Mouse (Mus musculus) E14TG2a.4 (cell line): Measurements from ENCODE around the gene Trp63.
"Not testable (repeated sequence)": the region's sequence is repeated elsewhere in the genome, so short reads cannot be mapped to it uniquely, and the experiment has no call there.

Source experiments
- H3K27me3 ChIP-seq: 2 replicates; pipeline ENCODE4 v1.6.1; 2014; ENCODE audit warnings: low read length, control low read depth; ENCODE audit not compliant: insufficient read depth
- H3K36me3 ChIP-seq: 2 replicates; pipeline ENCODE4 v1.6.1; 2014; ENCODE audit warnings: low read length, control low read depth; ENCODE audit not compliant: insufficient read depth
- H3K4me1 ChIP-seq: replicated peaks from 2 replicates; pipeline ENCODE4 v1.6.1; 2014; ENCODE audit warnings: low read depth, low read length, control low read depth
- H3K4me3 ChIP-seq: replicated peaks from 2 replicates; pipeline ENCODE4 v1.5.1; 2014; ENCODE audit warnings: mild to moderate bottlenecking, low read length
- H3K9me3 ChIP-seq: 2 replicates; pipeline ENCODE4 v1.6.1; 2014; ENCODE audit warnings: low read length, control low read depth
- CTCF ChIP-seq: conservative IDR thresholded peaks from 2 replicates; pipeline ENCODE4 v1.5.1; 2014; ENCODE audit warnings: low read length
- NANOG ChIP-seq: IDR thresholded peaks from 2 replicates; pipeline ENCODE4 v1.6.1; 2014; ENCODE audit warnings: borderline replicate concordance, low read length, mixed read lengths
- POU5F1 ChIP-seq: IDR thresholded peaks from 2 replicates; pipeline ENCODE4 v1.6.1; 2014; ENCODE audit warnings: low read length, borderline replicate concordance

Trp63 gene

DNA sequence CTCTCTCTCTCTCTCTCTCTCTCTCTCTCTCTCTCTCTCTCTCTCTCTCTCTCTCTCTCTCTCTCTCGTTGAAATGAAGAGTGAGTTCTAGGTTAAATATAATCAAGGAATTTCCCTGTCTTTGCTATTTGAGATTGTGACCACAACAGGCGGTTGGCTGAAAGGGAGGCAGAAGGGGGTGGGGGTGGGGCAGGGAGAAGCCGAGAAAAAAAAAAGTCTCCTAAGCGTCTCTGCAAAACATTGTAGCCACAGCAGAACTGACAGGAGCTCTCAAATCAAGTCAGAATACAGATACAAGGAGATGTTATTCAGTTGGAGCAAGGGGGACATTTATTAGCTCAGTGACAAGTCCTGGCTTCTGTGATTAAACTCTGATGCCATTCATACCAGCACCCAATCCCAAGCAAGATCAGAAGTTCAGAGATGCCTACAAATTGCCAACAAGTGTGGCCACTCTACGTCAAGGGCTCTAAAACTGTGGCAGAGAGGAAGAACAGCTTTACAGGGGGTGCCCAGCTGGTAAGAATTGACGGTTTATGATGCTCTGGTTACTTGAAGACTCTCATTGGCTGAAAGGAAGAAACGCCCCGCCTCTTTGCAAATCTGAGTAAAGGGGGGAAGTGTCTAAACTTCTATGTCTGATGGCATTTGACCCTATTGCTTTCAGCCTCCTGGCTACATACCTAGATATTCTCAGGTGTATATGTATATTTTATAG lies at the start of gene Trp63:
TSS of gene Trp63 (plus strand) at position 233 of the 718 bp plus-strand sequence.
- Histone ChIP-seq H3K4me1 (no peaks in the 10 kb centered on the region), H3K36me3 (no peaks in the 10 kb centered on the region), H3K4me3 (no peak within 1 kb of the TSS), H3K9me3 (no peaks in the 10 kb centered on the region), H3K27me3 (no peaks in the 10 kb centered on the region)
- TF ChIP-seq NANOG (no peak), CTCF (no peak), POU5F1 (no peak)

DNA sequence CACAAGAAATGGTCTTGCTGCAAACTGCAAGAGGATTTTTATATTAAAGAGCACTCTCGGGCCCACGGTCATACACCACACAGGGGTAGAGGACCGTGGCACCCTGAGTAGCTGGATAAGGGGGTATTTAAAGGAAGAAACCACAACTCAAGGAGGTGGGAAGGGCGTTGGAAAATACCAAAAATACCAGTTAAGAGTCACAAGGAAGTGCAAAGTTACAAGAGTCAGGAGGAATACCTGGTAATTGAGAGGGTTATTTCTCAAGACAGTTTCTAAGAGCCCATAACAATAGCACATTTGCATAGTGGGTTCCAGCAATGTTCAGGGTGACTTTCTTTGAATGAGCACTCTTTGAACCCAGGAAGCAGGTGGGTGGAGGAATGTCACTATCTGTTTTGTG lies 38.8 kb upstream of the Trp63 start:
- H3K36me3 ChIP-seq, H3K9me3 ChIP-seq, H3K27me3 ChIP-seq, H3K4me1 ChIP-seq, H3K4me3 ChIP-seq: not testable (repeated sequence)

DNA sequence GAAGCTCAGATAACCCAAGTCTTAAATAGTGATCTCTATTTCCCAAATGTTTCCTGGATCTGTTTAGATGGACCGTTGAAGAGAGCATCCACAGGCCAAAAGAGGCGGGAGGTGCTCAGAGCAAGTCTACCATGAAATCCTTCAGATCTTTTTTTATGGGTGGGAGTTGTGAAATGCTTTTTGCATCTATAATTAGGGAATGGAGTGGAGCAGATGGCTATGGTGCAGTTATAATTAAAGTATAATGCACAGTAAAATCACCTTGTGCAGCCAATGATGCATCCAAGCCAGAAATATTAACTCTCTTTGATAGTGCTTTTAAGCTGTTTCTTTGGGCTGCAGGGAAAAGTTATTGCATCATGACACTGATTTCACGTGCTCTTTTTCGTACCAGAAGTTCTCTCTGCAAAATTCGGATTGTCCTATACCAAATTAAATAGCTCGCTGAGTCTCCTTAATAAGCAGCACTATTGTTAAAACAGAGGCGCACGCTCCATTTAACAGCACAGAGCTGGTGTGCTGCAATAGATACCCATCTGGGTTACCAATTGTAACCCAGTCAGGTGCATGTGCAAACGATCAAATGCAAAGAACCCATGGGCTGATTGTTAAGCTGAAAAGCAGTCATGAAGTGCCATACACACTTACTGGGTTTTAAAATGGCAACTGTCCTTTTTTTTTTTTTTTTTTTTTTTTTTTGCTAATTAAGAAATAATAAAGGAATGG lies 22.9 kb upstream of the Trp63 start:
- Histone ChIP-seq H3K4me3 (no peak overlapping the region), H3K4me1 (no peaks in the 10 kb centered on the region), H3K9me3 (peaks cover 4% of the 10 kb centered on the region; the same call in 1 of the 2 replicates), H3K36me3 (no peaks in the 10 kb centered on the region), H3K27me3 (no peaks in the 10 kb centered on the region)
- no peak for TF ChIP-seq NANOG
- no peak for TF ChIP-seq CTCF
- no peak for TF ChIP-seq POU5F1

DNA sequence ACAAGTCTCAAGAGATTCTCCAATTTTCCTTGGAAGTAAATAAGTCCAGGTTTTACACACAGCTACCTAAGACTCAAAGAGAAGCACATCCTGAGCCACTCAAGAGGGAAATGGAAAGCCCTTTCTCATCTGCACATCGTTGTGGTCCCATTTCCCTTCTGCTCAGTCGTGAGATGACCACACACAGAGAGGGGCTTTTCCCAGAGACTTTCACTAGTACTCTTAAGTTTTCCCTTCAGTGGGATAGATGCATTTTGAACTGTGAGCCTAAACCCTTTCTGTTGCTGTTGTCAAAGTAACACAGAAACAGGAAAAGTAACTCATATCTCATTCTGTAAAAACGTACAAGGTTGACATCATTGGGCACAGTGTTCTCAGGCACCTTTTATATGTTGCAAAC lies 20.4 kb upstream of the Trp63 start:
- TF ChIP-seq POU5F1 (no peak), NANOG (no peak), CTCF (no peak)
- Histone ChIP-seq H3K27me3 (no peaks in the 10 kb centered on the region), H3K4me3 (no peak overlapping the region), H3K36me3 (no peaks in the 10 kb centered on the region), H3K9me3 (peaks cover 4% of the 10 kb centered on the region; the same call in 1 of the 2 replicates), H3K4me1 (no peaks in the 10 kb centered on the region)

DNA sequence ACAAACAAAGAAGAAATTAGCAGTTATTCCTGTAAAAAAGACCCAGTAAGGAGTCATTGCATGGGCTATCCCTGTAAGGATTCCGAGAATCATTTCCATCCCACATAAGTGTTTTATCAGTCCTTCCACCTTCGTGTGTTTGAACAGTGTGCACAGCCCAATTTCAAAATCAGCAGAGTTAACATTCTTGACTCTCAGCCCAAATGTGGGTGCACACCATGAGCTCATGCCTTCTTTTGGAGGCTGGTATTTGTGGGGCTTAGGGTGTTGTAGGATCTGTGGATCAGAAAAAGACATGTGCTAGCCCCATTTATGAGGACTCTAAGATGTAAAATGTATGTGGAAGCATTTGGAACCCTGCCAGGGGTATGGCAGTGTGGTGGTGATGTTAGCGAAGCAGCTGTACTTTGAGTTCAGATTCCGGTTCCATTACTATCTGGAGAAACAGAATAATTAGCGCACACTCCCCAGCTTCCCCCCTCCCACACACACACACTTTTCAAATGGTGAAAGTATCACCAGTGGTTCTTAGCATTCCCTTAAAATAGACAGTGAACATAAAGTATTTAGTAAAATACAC lies 9.6 kb upstream of the Trp63 start:
- Histone ChIP-seq H3K27me3 (no peaks in the 10 kb centered on the region), H3K9me3 (no peaks in the 10 kb centered on the region), H3K4me3 (no peak overlapping the region), H3K36me3 (no peaks in the 10 kb centered on the region), H3K4me1 (no peaks in the 10 kb centered on the region)
- TF ChIP-seq POU5F1 (no peak), NANOG (no peak), CTCF (no peak)

DNA sequence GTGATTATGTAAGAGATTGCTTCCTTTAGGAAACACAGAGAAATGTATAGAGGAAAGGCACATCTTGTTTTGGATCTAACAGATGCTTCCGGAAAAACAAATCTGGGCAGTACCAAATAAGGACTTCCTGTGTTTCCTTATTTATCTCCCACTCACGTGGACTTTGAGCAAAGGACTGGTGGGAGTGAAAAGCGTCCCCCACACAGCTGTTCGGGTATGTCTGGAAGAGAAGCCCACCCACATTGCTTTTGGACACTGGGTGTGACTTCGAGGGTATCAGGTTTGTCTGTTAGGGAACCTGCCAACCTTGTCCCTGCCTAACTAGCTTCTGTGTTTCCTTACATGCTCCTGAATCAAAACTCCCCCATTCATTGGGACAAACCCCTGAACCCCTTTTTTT lies 3.2 kb upstream of the Trp63 start:
- H3K36me3 ChIP-seq: no peaks in the 10 kb centered on the region
- no peaks in the 10 kb centered on the region for H3K9me3 ChIP-seq
- TF ChIP-seq POU5F1: no peak
- TF ChIP-seq NANOG: no peak
- TF ChIP-seq CTCF: no peak
- no peak overlapping the region for H3K4me3 ChIP-seq
- H3K4me1 ChIP-seq: no peaks in the 10 kb centered on the region
- H3K27me3 ChIP-seq: no peaks in the 10 kb centered on the region

DNA sequence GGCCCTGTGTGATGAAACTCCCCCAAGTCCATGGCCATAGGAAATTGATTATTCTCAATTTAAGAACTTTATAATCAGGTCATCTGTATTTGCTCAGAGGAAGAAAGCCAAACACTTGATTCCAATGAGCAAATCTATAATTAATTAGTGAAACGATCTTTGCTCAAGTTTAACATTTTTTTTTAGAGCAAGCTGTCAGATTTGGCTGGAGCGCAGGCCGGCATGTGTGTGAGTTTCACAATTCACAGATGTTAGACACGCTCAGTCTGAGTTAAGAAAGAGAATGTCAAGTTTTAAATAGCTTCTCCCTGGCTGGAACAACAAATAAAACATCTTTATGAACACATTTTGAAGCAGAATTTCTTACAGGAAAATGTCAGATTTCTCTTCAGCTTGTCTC lies 1.0 kb upstream of the Trp63 start:
- H3K27me3 ChIP-seq: no peaks in the 10 kb centered on the region
- H3K36me3 ChIP-seq: no peaks in the 10 kb centered on the region
- no peak overlapping the region for H3K4me3 ChIP-seq
- H3K4me1 ChIP-seq: no peaks in the 10 kb centered on the region
- no peaks in the 10 kb centered on the region for H3K9me3 ChIP-seq
- no peak for TF ChIP-seq POU5F1
- TF ChIP-seq CTCF: no peak
- no peak for TF ChIP-seq NANOG

DNA sequence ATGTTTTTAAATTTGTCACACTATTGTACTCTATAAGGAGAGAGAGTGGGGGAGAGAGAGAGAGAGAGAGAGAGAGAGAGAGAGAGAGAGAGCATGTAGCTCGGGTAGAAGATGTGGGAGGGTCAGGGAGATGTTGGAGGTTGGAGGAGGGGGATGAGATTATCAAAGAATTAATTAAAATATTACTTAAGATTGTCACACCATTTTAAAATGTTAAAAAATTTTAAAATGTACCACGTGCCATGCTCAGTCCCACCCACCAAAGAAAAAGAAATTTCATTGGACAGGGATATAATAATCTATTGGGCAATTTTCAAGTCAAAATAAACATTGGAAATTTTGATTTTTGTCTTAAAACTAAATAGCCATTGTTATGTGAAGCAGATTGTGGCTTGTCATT lies 1.0 kb downstream of the Trp63 start:
- H3K9me3 ChIP-seq: no peaks in the 10 kb centered on the region
- no peak overlapping the region for H3K4me3 ChIP-seq
- no peaks in the 10 kb centered on the region for H3K36me3 ChIP-seq
- H3K4me1 ChIP-seq: no peaks in the 10 kb centered on the region
- no peak for TF ChIP-seq POU5F1
- no peak for TF ChIP-seq NANOG
- TF ChIP-seq CTCF: no peak
- no peaks in the 10 kb centered on the region for H3K27me3 ChIP-seq
